Mouse (Mus musculus) G1E-ER4 (cell line): ENCODE data around the gene Fads3. TPM values are rescaled to one million over a fixed set of nuclear protein-coding genes. Genes with fewer than 3 reads are reported as not detected.
A peak's percentile ranks its signal among the peaks of the same experiment; 100 is the strongest.

Experiments
- GATA1 ChIP-seq: IDR thresholded peaks from one replicate; pipeline ENCODE4 v1.8.0; 2012; ENCODE audit warnings: low read length, inconsistent platforms
- polyA plus RNA-seq: library from polyadenylated mRNA; stranded (reverse); fragments of >175 nt; gene quantifications from 2 replicates; pipeline ENCODE4 v1.2.3, GENCODE M21; 2012

The Fads3 gene
- polyA plus RNA-seq, 1 experiment, result 46.4 TPM

DNA sequence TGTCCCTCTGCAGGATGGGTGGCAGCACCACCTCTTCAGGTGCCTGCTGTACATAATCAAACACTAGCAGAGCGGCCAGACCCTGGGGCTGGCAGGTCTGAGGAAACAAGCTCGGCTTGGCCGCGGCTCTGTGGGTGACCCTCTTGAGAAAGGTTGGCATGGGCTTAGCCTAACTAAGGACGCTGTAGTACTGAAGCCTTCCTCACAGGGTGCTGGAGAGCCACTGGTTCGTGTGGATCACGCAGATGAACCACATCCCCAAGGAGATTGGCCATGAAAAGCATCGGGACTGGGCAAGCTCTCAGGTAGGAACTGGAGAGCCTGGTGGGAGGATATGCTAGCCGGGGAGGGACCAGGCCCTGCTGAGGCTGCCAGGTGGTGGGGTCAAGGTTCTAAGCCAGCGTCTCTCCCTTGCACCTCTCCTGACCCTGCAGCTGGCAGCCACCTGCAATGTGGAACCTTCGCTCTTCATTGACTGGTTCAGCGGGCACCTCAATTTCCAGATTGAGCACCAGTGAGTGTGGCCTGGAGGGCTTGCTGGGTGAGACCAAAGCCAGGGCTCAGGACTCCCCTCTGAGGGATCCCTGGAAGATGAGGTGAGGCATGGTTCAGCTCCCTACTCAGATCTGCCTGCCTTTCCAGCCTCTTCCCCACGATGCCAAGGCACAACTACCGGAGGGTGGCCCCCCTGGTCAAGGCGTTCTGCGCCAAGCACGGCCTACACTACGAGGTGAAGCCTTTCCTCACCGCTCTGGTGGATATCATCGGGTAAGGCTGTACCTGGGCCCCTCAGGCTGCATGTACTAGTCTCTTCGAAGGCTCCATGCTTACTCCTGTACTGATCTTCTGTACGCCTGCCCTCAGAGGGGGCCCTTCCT is 14.7 kb downstream of the Fads3 start:
- TF ChIP-seq GATA1, result no peak

- TF ChIP-seq GATA1, result no peak
These were observed 15.3 kb downstream of the Fads3 start for GRCm38 (mm10) chr19:10056686-10057085.

- TF ChIP-seq GATA1, result no peak
These were observed 16.4 kb downstream of the Fads3 start for GRCm38 (mm10) chr19:10057486-10058351.

GRCm38 (mm10) chr19:10058352-10058825 is 17.0 kb downstream of the Fads3 start:
- no peak for TF ChIP-seq GATA1

GRCm38 (mm10) chr19:10058876-10059427 is 17.6 kb downstream of the Fads3 start:
- TF ChIP-seq GATA1, result no peak

- no peak for TF ChIP-seq GATA1
These were observed 18.7 kb downstream of the Fads3 start for GRCm38 (mm10) chr19:10059911-10060567.

DNA sequence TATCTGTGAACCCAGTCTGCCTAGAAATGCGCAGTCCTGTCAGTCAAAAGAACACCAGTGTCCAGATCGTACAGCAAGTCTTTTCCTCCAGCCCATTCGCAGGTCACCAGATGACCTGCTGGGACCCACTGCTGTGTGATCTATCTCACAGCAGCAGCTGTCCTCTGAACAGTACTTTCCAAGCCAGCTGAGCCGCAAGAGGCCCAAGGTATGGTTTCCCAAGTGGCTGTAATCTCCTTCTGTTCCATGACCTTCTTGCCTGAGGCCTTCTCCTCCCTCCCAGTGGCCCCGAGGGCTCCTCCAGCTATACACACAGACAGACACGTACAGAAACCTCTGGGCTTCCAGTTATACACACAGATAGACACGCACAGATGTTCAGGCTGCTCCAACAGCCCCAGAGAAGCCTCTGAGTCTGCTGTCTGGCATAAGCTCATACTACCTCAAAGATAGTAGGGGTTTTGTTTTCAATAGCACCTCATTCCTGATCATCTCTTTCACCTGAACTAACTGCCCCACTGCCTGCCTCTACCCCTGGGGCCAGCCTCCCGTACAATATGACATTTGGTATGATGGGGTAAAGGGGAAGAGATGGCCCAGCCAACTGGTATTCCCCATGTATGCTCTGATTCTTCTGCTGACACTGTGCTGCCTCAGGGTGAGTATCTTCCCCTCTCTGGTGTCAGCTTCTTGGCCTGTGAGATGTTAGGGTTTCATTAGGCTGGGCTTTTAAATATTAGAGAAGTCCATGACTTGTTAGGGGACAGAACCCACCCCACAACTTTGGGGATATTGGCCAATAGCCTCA is 19.6 kb downstream of the Fads3 start:
- no peak for TF ChIP-seq GATA1

DNA sequence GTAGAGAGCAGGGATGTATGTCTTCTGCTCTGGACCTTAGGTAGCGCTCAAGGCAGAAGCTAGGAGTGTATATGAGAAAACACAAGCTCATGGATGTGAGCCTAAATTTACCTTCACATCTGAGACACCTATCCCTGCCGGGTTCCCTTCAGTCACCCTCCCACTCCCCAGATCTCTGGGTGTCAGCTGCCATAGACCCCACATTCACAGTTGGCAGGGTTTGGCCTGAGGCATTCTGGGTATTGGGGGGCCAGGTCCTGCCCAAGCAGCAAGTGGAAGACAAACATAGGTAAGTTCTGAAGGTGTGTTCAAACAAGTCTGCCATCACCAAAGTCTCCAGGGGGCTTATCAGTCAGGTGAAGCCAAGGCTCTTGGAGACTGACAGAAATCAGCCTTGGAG is 20.3 kb downstream of the Fads3 start:
- TF ChIP-seq GATA1, result no peak

DNA sequence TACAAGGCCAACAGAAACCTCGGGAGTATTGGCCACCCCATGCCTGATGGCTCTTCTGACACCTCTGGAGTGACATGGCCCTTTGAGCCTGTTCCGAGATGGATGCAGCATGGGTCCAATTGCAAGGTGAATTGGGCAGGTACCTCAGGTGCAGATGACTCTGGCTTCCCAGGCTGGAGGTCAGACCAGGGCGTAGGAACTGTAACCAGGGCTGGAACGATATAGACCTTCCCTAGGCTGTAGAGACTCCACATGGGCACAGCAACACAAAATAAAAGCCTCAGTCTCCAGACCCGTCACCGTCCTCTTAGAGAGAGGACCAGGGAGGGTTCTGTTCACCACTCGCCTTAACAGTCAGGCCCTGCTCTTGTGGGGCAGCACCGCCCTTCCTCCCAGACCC is 20.9 kb downstream of the Fads3 start:
- TF ChIP-seq GATA1, result no peak

DNA sequence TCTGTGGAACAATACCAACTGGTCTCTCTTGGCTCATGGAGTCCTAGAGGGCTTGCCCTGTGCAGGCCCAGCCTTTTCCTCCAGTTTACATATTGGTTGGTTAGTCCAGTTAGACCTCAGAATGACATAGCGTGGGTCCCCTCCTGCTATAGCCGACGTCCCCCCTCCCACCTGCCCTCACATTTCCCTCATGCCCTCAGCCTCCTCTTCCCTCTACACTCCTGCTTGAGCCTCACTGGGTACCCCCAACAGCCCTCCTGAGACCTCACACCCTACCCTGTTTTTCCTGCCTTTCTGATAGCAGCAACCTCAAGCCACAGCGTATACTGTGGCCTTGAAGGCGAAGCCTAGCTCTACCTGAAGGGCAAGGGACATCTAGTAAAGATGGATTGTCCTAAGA is 21.5 kb downstream of the Fads3 start:
- TF ChIP-seq GATA1, result no peak

DNA sequence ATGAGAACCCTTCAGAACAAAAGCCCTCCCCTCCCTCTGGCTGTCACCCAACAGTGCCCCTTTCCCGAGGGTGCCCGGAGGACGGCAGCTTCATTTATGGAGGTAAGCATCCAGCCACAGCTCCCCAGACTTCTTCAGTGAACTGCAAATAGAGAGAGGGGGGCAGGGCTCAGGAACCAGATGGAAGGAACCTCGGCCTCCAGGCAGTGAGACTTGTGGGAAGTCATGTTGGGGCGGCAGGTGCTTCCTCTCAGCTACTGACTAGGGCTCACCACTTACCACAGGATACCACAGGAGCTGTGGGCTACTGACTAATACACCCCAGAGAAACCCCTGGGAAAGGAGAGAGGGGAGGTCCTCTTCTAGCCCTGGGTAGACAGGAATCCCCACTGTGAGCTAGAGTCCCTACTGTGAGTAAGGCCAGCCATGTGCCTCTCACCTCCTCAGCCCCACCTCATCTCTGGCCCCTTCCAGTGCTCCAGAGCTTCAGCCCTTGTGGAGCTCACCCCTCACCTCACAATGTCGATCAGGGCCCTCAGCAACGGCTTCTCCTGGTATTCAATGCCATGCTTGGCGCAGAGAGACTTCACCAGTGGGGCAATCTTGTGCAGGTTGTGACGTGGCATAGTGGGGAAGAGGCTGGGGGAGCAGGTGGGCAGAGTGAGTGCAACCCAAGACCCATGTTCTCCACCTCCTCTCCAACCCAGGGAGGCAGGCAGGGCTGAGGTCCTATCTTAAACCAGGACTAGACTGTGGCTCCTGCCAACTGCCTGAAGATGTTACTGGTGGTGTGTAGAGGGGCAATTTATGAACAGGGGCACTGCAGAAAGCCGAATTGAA is 23.0 kb downstream of the Fads3 start:
- no peak for TF ChIP-seq GATA1

GRCm38 (mm10) chr19:10065465-10066188 is 24.3 kb downstream of the Fads3 start:
- peak; percentile 49 for TF ChIP-seq GATA1

- no peak for TF ChIP-seq GATA1
These were observed 24.8 kb downstream of the Fads3 start for GRCm38 (mm10) chr19:10066189-10066500.
